Mouse (Mus musculus): Measurements from ENCODE around the gene Vopp1. TPM values are rescaled to one million over a fixed set of nuclear protein-coding genes. Genes with fewer than 3 reads are reported as not detected.

Vopp1 gene
- polyA plus RNA-seq, 1 experiment from 2014 or later, result 28.9 TPM

- ATAC-seq (ENCODE audit: low read depth), result no peak
- H3K4me1 ChIP-seq (replicated peaks; ENCODE audit: control insufficient read depth, insufficient read depth, low read length), result no peaks in the 10 kb centered on the region; the same call in 1 of the 2 replicates
- WGBS, result 75% methylated on average over 1 of the region's 1 CpGs
- no peak overlapping the region for H3K27ac ChIP-seq (ENCODE audit: low read length)
- H3K9ac ChIP-seq (ENCODE audit: low read length), result no peak overlapping the region
- H3K9me3 ChIP-seq (ENCODE audit: control insufficient read depth, low read length), result no peaks in the 10 kb centered on the region
- 0 out of 2 replicates have a peak, but pooled peaks cover 2% of the 10 kb centered on the region for H3K36me3 ChIP-seq (ENCODE audit: control insufficient read depth, insufficient read depth, low read length)
- no peaks in the 10 kb centered on the region for H3K27me3 ChIP-seq (ENCODE audit: control insufficient read depth, insufficient read depth, low read depth, low read length)
- no peak overlapping the region for H3K4me2 ChIP-seq (ENCODE audit: low read depth, low read length)
- H3K4me3 ChIP-seq (ENCODE audit: low read length), result no peak overlapping the region
These were observed 58.7 kb downstream of the Vopp1 start for GRCm38 (mm10) chr6:57766287-57766686.

GRCm38 (mm10) chr6:57765095-57765878 lies 59.7 kb downstream of the Vopp1 start:
- Histone ChIP-seq H3K9me3 (ENCODE audit: control insufficient read depth, low read length) (no peaks in the 10 kb centered on the region), H3K9ac (ENCODE audit: low read length) (no peak overlapping the region), H3K27ac (ENCODE audit: low read length) (no peak overlapping the region), H3K4me2 (ENCODE audit: low read depth, low read length) (no peak overlapping the region), H3K4me1 (replicated peaks; ENCODE audit: control insufficient read depth, insufficient read depth, low read length) (no peaks in the 10 kb centered on the region; the same call in 1 of the 2 replicates), H3K4me3 (ENCODE audit: low read length) (no peak overlapping the region), H3K36me3 (ENCODE audit: control insufficient read depth, insufficient read depth, low read length) (peaks cover 5% of the 10 kb centered on the region; the same call in 1 of the 2 replicates), H3K27me3 (ENCODE audit: control insufficient read depth, insufficient read depth, low read depth, low read length) (no peaks in the 10 kb centered on the region)
- 59% methylated on average over 3 of the region's 3 CpGs for WGBS
- ATAC-seq (ENCODE audit: low read depth), result no peak

GRCm38 (mm10) chr6:57763054-57763453 lies 61.9 kb downstream of the Vopp1 start:
- H3K4me2 ChIP-seq (ENCODE audit: low read depth, low read length), result no peak overlapping the region
- H3K4me3 ChIP-seq (ENCODE audit: low read length), result no peak overlapping the region
- H3K27ac ChIP-seq (ENCODE audit: low read length), result no peak overlapping the region
- peaks cover 3% of the 10 kb centered on the region; the same call in 1 of the 2 replicates for H3K36me3 ChIP-seq (ENCODE audit: control insufficient read depth, insufficient read depth, low read length)
- H3K4me1 ChIP-seq (replicated peaks; ENCODE audit: control insufficient read depth, insufficient read depth, low read length), result no peaks in the 10 kb centered on the region; the same call in 1 of the 2 replicates
- H3K27me3 ChIP-seq (ENCODE audit: control insufficient read depth, insufficient read depth, low read depth, low read length), result no peaks in the 10 kb centered on the region
- no peak for ATAC-seq (ENCODE audit: low read depth)
- H3K9ac ChIP-seq (ENCODE audit: low read length), result no peak overlapping the region
- no peaks in the 10 kb centered on the region for H3K9me3 ChIP-seq (ENCODE audit: control insufficient read depth, low read length)

GRCm38 (mm10) chr6:57753962-57754759 lies 70.8 kb downstream of the Vopp1 start:
- Histone ChIP-seq H3K27me3 (ENCODE audit: control insufficient read depth, insufficient read depth, low read depth, low read length) (no peaks in the 10 kb centered on the region), H3K4me3 (ENCODE audit: low read length) (no peak overlapping the region), H3K4me1 (replicated peaks; ENCODE audit: control insufficient read depth, insufficient read depth, low read length) (no peaks in the 10 kb centered on the region), H3K9ac (ENCODE audit: low read length) (no peak overlapping the region), H3K27ac (ENCODE audit: low read length) (no peak overlapping the region), H3K36me3 (ENCODE audit: control insufficient read depth, insufficient read depth, low read length) (peaks cover 3% of the 10 kb centered on the region; the same call in 1 of the 2 replicates), H3K9me3 (ENCODE audit: control insufficient read depth, low read length) (no peaks in the 10 kb centered on the region), H3K4me2 (ENCODE audit: low read depth, low read length) (no peak overlapping the region)
- 87% methylated on average over 9 of the region's 9 CpGs for WGBS
- no peak for ATAC-seq (ENCODE audit: low read depth)

GRCm38 (mm10) chr6:57745748-57746129 lies 79.2 kb downstream of the Vopp1 start:
- ATAC-seq (ENCODE audit: low read depth), result no peak
- Histone ChIP-seq H3K4me3 (ENCODE audit: low read length) (no peak overlapping the region), H3K27ac (ENCODE audit: low read length) (no peak overlapping the region), H3K9me3 (ENCODE audit: control insufficient read depth, low read length) (no peaks in the 10 kb centered on the region), H3K36me3 (ENCODE audit: control insufficient read depth, insufficient read depth, low read length) (no peaks in the 10 kb centered on the region), H3K9ac (ENCODE audit: low read length) (no peak overlapping the region), H3K27me3 (ENCODE audit: control insufficient read depth, insufficient read depth, low read depth, low read length) (no peaks in the 10 kb centered on the region), H3K4me1 (replicated peaks; ENCODE audit: control insufficient read depth, insufficient read depth, low read length) (no peaks in the 10 kb centered on the region), H3K4me2 (ENCODE audit: low read depth, low read length) (no peak overlapping the region)
- 94% methylated on average over 2 of the region's 2 CpGs for WGBS

GRCm38 (mm10) chr6:57744974-57745747 lies 79.8 kb downstream of the Vopp1 start:
- no peaks in the 10 kb centered on the region for H3K4me1 ChIP-seq (replicated peaks; ENCODE audit: control insufficient read depth, insufficient read depth, low read length)
- H3K4me3 ChIP-seq (ENCODE audit: low read length), result no peak overlapping the region
- no peak overlapping the region for H3K4me2 ChIP-seq (ENCODE audit: low read depth, low read length)
- H3K27ac ChIP-seq (ENCODE audit: low read length), result no peak overlapping the region
- H3K36me3 ChIP-seq (ENCODE audit: control insufficient read depth, insufficient read depth, low read length), result no peaks in the 10 kb centered on the region
- no peaks in the 10 kb centered on the region for H3K27me3 ChIP-seq (ENCODE audit: control insufficient read depth, insufficient read depth, low read depth, low read length)
- no peak for ATAC-seq (ENCODE audit: low read depth)
- WGBS, result 87% methylated on average over 4 of the region's 4 CpGs
- H3K9ac ChIP-seq (ENCODE audit: low read length), result no peak overlapping the region
- no peaks in the 10 kb centered on the region for H3K9me3 ChIP-seq (ENCODE audit: control insufficient read depth, low read length)

- H3K9me3 ChIP-seq (ENCODE audit: control insufficient read depth, low read length), result no peaks in the 10 kb centered on the region
- H3K4me3 ChIP-seq (ENCODE audit: low read length), result no peak overlapping the region
- 91% methylated on average over 2 of the region's 2 CpGs for WGBS
- ATAC-seq (ENCODE audit: low read depth), result no peak
- H3K4me2 ChIP-seq (ENCODE audit: low read depth, low read length), result no peak overlapping the region
- H3K27ac ChIP-seq (ENCODE audit: low read length), result no peak overlapping the region
- H3K27me3 ChIP-seq (ENCODE audit: control insufficient read depth, insufficient read depth, low read depth, low read length), result no peaks in the 10 kb centered on the region
- H3K36me3 ChIP-seq (ENCODE audit: control insufficient read depth, insufficient read depth, low read length), result no peaks in the 10 kb centered on the region
- H3K4me1 ChIP-seq (replicated peaks; ENCODE audit: control insufficient read depth, insufficient read depth, low read length), result no peaks in the 10 kb centered on the region
- no peak overlapping the region for H3K9ac ChIP-seq (ENCODE audit: low read length)
These were observed 80.8 kb downstream of the Vopp1 start for GRCm38 (mm10) chr6:57744123-57744522.

GRCm38 (mm10) chr6:57743333-57743732 lies 81.6 kb downstream of the Vopp1 start:
- H3K36me3 ChIP-seq (ENCODE audit: control insufficient read depth, insufficient read depth, low read length), result no peaks in the 10 kb centered on the region
- no peak overlapping the region for H3K4me3 ChIP-seq (ENCODE audit: low read length)
- H3K27me3 ChIP-seq (ENCODE audit: control insufficient read depth, insufficient read depth, low read depth, low read length), result no peaks in the 10 kb centered on the region
- 76% methylated on average over 2 of the region's 2 CpGs for WGBS
- H3K4me2 ChIP-seq (ENCODE audit: low read depth, low read length), result no peak overlapping the region
- H3K4me1 ChIP-seq (replicated peaks; ENCODE audit: control insufficient read depth, insufficient read depth, low read length), result no peaks in the 10 kb centered on the region
- ATAC-seq (ENCODE audit: low read depth), result no peak
- no peak overlapping the region for H3K27ac ChIP-seq (ENCODE audit: low read length)
- H3K9ac ChIP-seq (ENCODE audit: low read length), result no peak overlapping the region
- H3K9me3 ChIP-seq (ENCODE audit: control insufficient read depth, low read length), result no peaks in the 10 kb centered on the region

- Histone ChIP-seq H3K27ac (ENCODE audit: low read length) (no peak overlapping the region), H3K9ac (ENCODE audit: low read length) (no peak overlapping the region), H3K4me1 (replicated peaks; ENCODE audit: control insufficient read depth, insufficient read depth, low read length) (no peaks in the 10 kb centered on the region), H3K9me3 (ENCODE audit: control insufficient read depth, low read length) (no peaks in the 10 kb centered on the region), H3K4me2 (ENCODE audit: low read depth, low read length) (no peak overlapping the region), H3K27me3 (ENCODE audit: control insufficient read depth, insufficient read depth, low read depth, low read length) (no peaks in the 10 kb centered on the region), H3K4me3 (ENCODE audit: low read length) (no peak overlapping the region), H3K36me3 (ENCODE audit: control insufficient read depth, insufficient read depth, low read length) (no peaks in the 10 kb centered on the region)
- WGBS, result 88% methylated on average over 1 of the region's 1 CpGs
- ATAC-seq (ENCODE audit: low read depth), result no peak
These were observed 82.2 kb downstream of the Vopp1 start for GRCm38 (mm10) chr6:57742749-57743148.
